Mouse (Mus musculus): Measurements from ENCODE around the gene Ppara. TPM values are rescaled to one million over a fixed set of nuclear protein-coding genes. Genes with fewer than 3 reads are reported as not detected.
A peak's percentile ranks its signal among the peaks of the same experiment; 100 is the strongest.

Ppara gene
- polyA plus RNA-seq, 1 experiment from 2014 or later = 0.90 TPM

GRCm38 (mm10) chr15:85832599-85832998, 97.8 kb downstream of the Ppara start:
- Histone ChIP-seq H3K36me3 (ENCODE audit: control insufficient read depth, insufficient read depth) (no peaks in the 10 kb centered on the region), H3K9ac (replicated peaks; ENCODE audit: low read depth, low read length) (peak overlapping the region; percentile 67), H3K4me3 (replicated peaks; ENCODE audit: low read length) (peak overlapping the region; percentile 57), H3K27ac (ENCODE audit: low read length) (no peak overlapping the region), H3K4me1 (replicated peaks; ENCODE audit: control insufficient read depth, insufficient read depth, low read length) (peaks cover 10% of the 10 kb centered on the region; the same call in 1 of the 2 replicates), H3K27me3 (replicated peaks; ENCODE audit: control insufficient read depth, insufficient read depth, low read length) (no peaks in the 10 kb centered on the region), H3K9me3 (ENCODE audit: control insufficient read depth, low read length) (no peaks in the 10 kb centered on the region), H3K4me2 (ENCODE audit: low read length) (peak overlapping the region; percentile 72)
- ATAC-seq = no peak
- 54% methylated on average over 8 of the region's 8 CpGs for WGBS

- no peak overlapping the region for H3K4me3 ChIP-seq (replicated peaks; ENCODE audit: low read length)
- H3K9ac ChIP-seq (replicated peaks; ENCODE audit: low read depth, low read length) = no peak overlapping the region
- no peaks in the 10 kb centered on the region for H3K9me3 ChIP-seq (ENCODE audit: control insufficient read depth, low read length)
- no peaks in the 10 kb centered on the region for H3K27me3 ChIP-seq (replicated peaks; ENCODE audit: control insufficient read depth, insufficient read depth, low read length)
- no peak for ATAC-seq
- 68% methylated on average over 3 of the region's 3 CpGs for WGBS
- H3K27ac ChIP-seq (ENCODE audit: low read length) = no peak overlapping the region
- no peaks in the 10 kb centered on the region for H3K36me3 ChIP-seq (ENCODE audit: control insufficient read depth, insufficient read depth)
- H3K4me1 ChIP-seq (replicated peaks; ENCODE audit: control insufficient read depth, insufficient read depth, low read length) = peaks cover 10% of the 10 kb centered on the region; the same call in 1 of the 2 replicates
- H3K4me2 ChIP-seq (ENCODE audit: low read length) = no peak overlapping the region
These were observed 100.6 kb downstream of the Ppara start for GRCm38 (mm10) chr15:85835335-85835734.

GRCm38 (mm10) chr15:85836887-85837286, 102.1 kb downstream of the Ppara start:
- Histone ChIP-seq H3K9ac (replicated peaks; ENCODE audit: low read depth, low read length) (no peak overlapping the region), H3K27me3 (replicated peaks; ENCODE audit: control insufficient read depth, insufficient read depth, low read length) (no peaks in the 10 kb centered on the region), H3K36me3 (ENCODE audit: control insufficient read depth, insufficient read depth) (no peaks in the 10 kb centered on the region), H3K9me3 (ENCODE audit: control insufficient read depth, low read length) (no peaks in the 10 kb centered on the region), H3K27ac (ENCODE audit: low read length) (no peak overlapping the region), H3K4me2 (ENCODE audit: low read length) (no peak overlapping the region), H3K4me1 (replicated peaks; ENCODE audit: control insufficient read depth, insufficient read depth, low read length) (peaks cover 6% of the 10 kb centered on the region; the same call in 1 of the 2 replicates), H3K4me3 (replicated peaks; ENCODE audit: low read length) (no peak overlapping the region)
- ATAC-seq = no peak
- 91% methylated on average over 5 of the region's 5 CpGs for WGBS

- H3K9ac ChIP-seq (replicated peaks; ENCODE audit: low read depth, low read length) = no peak overlapping the region
- ATAC-seq = no peak
- H3K4me2 ChIP-seq (ENCODE audit: low read length) = no peak overlapping the region
- H3K27ac ChIP-seq (ENCODE audit: low read length) = no peak overlapping the region
- no peaks in the 10 kb centered on the region for H3K4me1 ChIP-seq (replicated peaks; ENCODE audit: control insufficient read depth, insufficient read depth, low read length)
- no peaks in the 10 kb centered on the region for H3K27me3 ChIP-seq (replicated peaks; ENCODE audit: control insufficient read depth, insufficient read depth, low read length)
- 40% methylated on average over 6 of the region's 6 CpGs for WGBS
- no peaks in the 10 kb centered on the region for H3K36me3 ChIP-seq (ENCODE audit: control insufficient read depth, insufficient read depth)
- H3K9me3 ChIP-seq (ENCODE audit: control insufficient read depth, low read length) = no peaks in the 10 kb centered on the region
- no peak overlapping the region for H3K4me3 ChIP-seq (replicated peaks; ENCODE audit: low read length)
These were observed 106.2 kb downstream of the Ppara start for GRCm38 (mm10) chr15:85840983-85841382.

- Histone ChIP-seq H3K9me3 (ENCODE audit: control insufficient read depth, low read length) (no peaks in the 10 kb centered on the region), H3K4me3 (replicated peaks; ENCODE audit: low read length) (no peak overlapping the region), H3K9ac (replicated peaks; ENCODE audit: low read depth, low read length) (no peak overlapping the region), H3K4me2 (ENCODE audit: low read length) (no peak overlapping the region), H3K27ac (ENCODE audit: low read length) (no peak overlapping the region), H3K4me1 (replicated peaks; ENCODE audit: control insufficient read depth, insufficient read depth, low read length) (no peaks in the 10 kb centered on the region), H3K36me3 (ENCODE audit: control insufficient read depth, insufficient read depth) (no peaks in the 10 kb centered on the region), H3K27me3 (replicated peaks; ENCODE audit: control insufficient read depth, insufficient read depth, low read length) (no peaks in the 10 kb centered on the region)
- WGBS = 82% methylated on average over 5 of the region's 5 CpGs
- ATAC-seq = no peak
These were observed 107.1 kb downstream of the Ppara start for GRCm38 (mm10) chr15:85841796-85842360.

GRCm38 (mm10) chr15:85845071-85845470, 110.3 kb downstream of the Ppara start:
- ATAC-seq = no peak
- Histone ChIP-seq H3K4me3 (replicated peaks; ENCODE audit: low read length) (no peak overlapping the region), H3K4me1 (replicated peaks; ENCODE audit: control insufficient read depth, insufficient read depth, low read length) (no peaks in the 10 kb centered on the region), H3K9ac (replicated peaks; ENCODE audit: low read depth, low read length) (no peak overlapping the region), H3K36me3 (ENCODE audit: control insufficient read depth, insufficient read depth) (no peaks in the 10 kb centered on the region), H3K27me3 (replicated peaks; ENCODE audit: control insufficient read depth, insufficient read depth, low read length) (no peaks in the 10 kb centered on the region), H3K27ac (ENCODE audit: low read length) (no peak overlapping the region), H3K9me3 (ENCODE audit: control insufficient read depth, low read length) (no peaks in the 10 kb centered on the region), H3K4me2 (ENCODE audit: low read length) (no peak overlapping the region)

GRCm38 (mm10) chr15:85851656-85852392, 117.0 kb downstream of the Ppara start:
- H3K9me3 ChIP-seq (ENCODE audit: control insufficient read depth, low read length) = no peaks in the 10 kb centered on the region
- no peaks in the 10 kb centered on the region for H3K27me3 ChIP-seq (replicated peaks; ENCODE audit: control insufficient read depth, insufficient read depth, low read length)
- no peak overlapping the region for H3K4me3 ChIP-seq (replicated peaks; ENCODE audit: low read length)
- 79% methylated on average over 12 of the region's 12 CpGs for WGBS
- H3K9ac ChIP-seq (replicated peaks; ENCODE audit: low read depth, low read length) = no peak overlapping the region
- no peak overlapping the region for H3K4me2 ChIP-seq (ENCODE audit: low read length)
- no peak for ATAC-seq
- no peaks in the 10 kb centered on the region for H3K4me1 ChIP-seq (replicated peaks; ENCODE audit: control insufficient read depth, insufficient read depth, low read length)
- H3K27ac ChIP-seq (ENCODE audit: low read length) = no peak overlapping the region
- H3K36me3 ChIP-seq (ENCODE audit: control insufficient read depth, insufficient read depth) = no peaks in the 10 kb centered on the region

MicroRNAs encoded within 50 kb of the gene (microRNA counts, 519-probe panel; counts per million panel counts)
- microRNA mmu-let-7b (4,661 counts per million, percentile 98 among the panel's probes with 10 or more counts), microRNA mmu-let-7c (5,086 counts per million, percentile 99 among the panel's probes with 10 or more counts)

Small RNA genes within 50 kb of the gene (microRNA-seq; reads per million reads assigned to microRNA genes)
- 13,182 reads per million, percentile 97 among the genes with 10 or more reads in this experiment for gene Mirlet7b
- gene Mirlet7c-2 = 1,095 reads per million, percentile 80 among the genes with 10 or more reads in this experiment

Other genes starting within 250 kb of the Ppara start
- not detected in 2 replicates for gene 7530416G11Rik, start 231.8 kb upstream of the Ppara start, polyA plus RNA-seq (2015; fragmentation: Nextera tagmentation; extraction: Ambion mirVana)
- 110 and 125 TPM in 2 replicates for gene Wnt7b, start 152.5 kb upstream of the Ppara start, polyA plus RNA-seq (2015; fragmentation: Nextera tagmentation; extraction: Ambion mirVana)
- 24.1 and 27.8 TPM in 2 replicates for gene Cdpf1, start 76.7 kb downstream of the Ppara start, polyA plus RNA-seq (2015; fragmentation: Nextera tagmentation; extraction: Ambion mirVana)
- gene Pkdrej, start 86.8 kb downstream of the Ppara start, polyA plus RNA-seq (2015; fragmentation: Nextera tagmentation; extraction: Ambion mirVana) = 0.04 TPM in 2 replicates
- 3.6 and 4.2 TPM in 2 replicates for gene Ttc38, start 97.3 kb downstream of the Ppara start, polyA plus RNA-seq (2015; fragmentation: Nextera tagmentation; extraction: Ambion mirVana)
- gene Gtse1, start 124.8 kb downstream of the Ppara start, polyA plus RNA-seq (2015; fragmentation: Nextera tagmentation; extraction: Ambion mirVana) = 12.7 and 15.4 TPM in 2 replicates
- 51.2 and 59.1 TPM in 2 replicates for gene Trmu, start 144.3 kb downstream of the Ppara start, polyA plus RNA-seq (2015; fragmentation: Nextera tagmentation; extraction: Ambion mirVana)